Comparison of ENCODE assay signal across 20 mouse cellular contexts in the genomic region with DNA sequence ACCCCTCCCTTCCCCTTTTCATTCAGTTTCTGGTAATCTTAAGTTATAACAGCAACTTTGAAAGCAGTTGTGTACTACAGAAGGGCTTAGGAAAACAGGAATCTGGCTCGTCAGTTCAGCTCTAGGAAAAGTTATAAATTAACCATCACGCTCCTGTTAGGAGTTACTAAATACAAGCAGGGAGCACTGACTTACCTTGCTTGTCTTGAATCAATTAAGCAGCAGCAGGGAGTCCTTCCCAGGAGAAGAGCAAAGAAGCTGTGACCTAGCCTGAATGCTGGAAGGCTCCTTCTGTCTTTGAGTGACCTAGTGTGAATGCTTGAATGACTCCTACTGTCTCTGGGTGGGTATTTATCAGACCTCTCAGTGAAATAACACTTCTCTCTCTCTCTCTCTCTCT.
DNase-seq lines count a peak whose midpoint lies in the region; ATAC-seq and TF ChIP-seq lines count a peak whose summit lies in the region.
"Had no signal": no experiment of that assay in that cellular context is flagged by ENCODE, and none has a peak within 500 bp of the region (broad histone marks: within the 10 kb centered on the region; RNA-seq: fewer than 3 reads in every experiment).

No protein-coding gene starts in this region.

- no peak for ATAC-seq in kidney, embryonic 14.5 days (ENCODE audit: low FRiP score, low TSS enrichment)
- 0 out of 2 replicates have a peak, but pooled peaks have one; percentile 25 for ATAC-seq in midbrain, embryonic 16.5 days
- ATAC-seq in kidney, embryonic 16.5 days (ENCODE audit: low FRiP score, low TSS enrichment), result peak; percentile 84; the same call in 1 of the 2 replicates
- no peak for ATAC-seq in stomach, postnatal 0 days (ENCODE audit: low FRiP score, low TSS enrichment)
- ATAC-seq: midbrain, embryonic 13.5 days; Patski had no signal

- H3K9me3 ChIP-seq in kidney, embryonic 14.5 days (ENCODE audit: control insufficient read depth, low read length), result no peaks in the 10 kb centered on the region
- no peaks in the 10 kb centered on the region for H3K9me3 ChIP-seq in midbrain, embryonic 16.5 days (replicated peaks; ENCODE audit: control insufficient read depth, low read length, poor library complexity, severe bottlenecking)
- H3K9me3 ChIP-seq in midbrain, embryonic 10.5 days (replicated peaks), result no peaks in the 10 kb centered on the region
- H3K9me3 ChIP-seq in kidney, embryonic 16.5 days (ENCODE audit: low read length), result no peaks in the 10 kb centered on the region
- no peaks in the 10 kb centered on the region for H3K9me3 ChIP-seq in stomach, postnatal 0 days (ENCODE audit: control insufficient read depth, low read length)
- H3K9me3 ChIP-seq: embryonic facial prominence, embryonic 15.5 days; forebrain, embryonic 10.5 days; hindbrain, embryonic 12.5 days; midbrain, embryonic 13.5 days had no signal

- 16% methylated on average over 2 of the region's 2 CpGs for WGBS in kidney, embryonic 14.5 days
- 13% methylated on average over 2 of the region's 2 CpGs for WGBS in midbrain, embryonic 16.5 days
- WGBS in midbrain, embryonic 10.5 days, result 19% methylated on average over 2 of the region's 2 CpGs
- 19% methylated on average over 2 of the region's 2 CpGs for WGBS in kidney, embryonic 16.5 days
- 18% methylated on average over 2 of the region's 2 CpGs for WGBS in stomach, postnatal 0 days

- H3K4me1 ChIP-seq in kidney, embryonic 14.5 days (ENCODE audit: control insufficient read depth, insufficient read depth, low read length), result no peaks in the 10 kb centered on the region
- peaks cover 4% of the 10 kb centered on the region; the same call in 1 of the 2 replicates for H3K4me1 ChIP-seq in midbrain, embryonic 16.5 days (ENCODE audit: control insufficient read depth, insufficient read depth, low read length)
- peaks cover 13% of the 10 kb centered on the region for H3K4me1 ChIP-seq in midbrain, embryonic 10.5 days
- H3K4me1 ChIP-seq in kidney, embryonic 16.5 days (ENCODE audit: insufficient read depth, low read length), result no peaks in the 10 kb centered on the region
- no peaks in the 10 kb centered on the region for H3K4me1 ChIP-seq in stomach, postnatal 0 days (replicated peaks; ENCODE audit: control insufficient read depth, insufficient read depth)
- H3K4me1 ChIP-seq: embryonic facial prominence, embryonic 15.5 days; hindbrain, embryonic 12.5 days had no signal

- DNase-seq in kidney, adult 11 months, result peak; percentile 6
- DNase-seq in midbrain, embryonic 10.5 days (ENCODE audit: low spot score), result no peak
- no peak for DNase-seq in stomach, postnatal 0 days (ENCODE audit: low spot score)
- no peak for DNase-seq in gastrocnemius, adult 18-20 months (ENCODE audit: low spot score)
- no peak for DNase-seq in lung, adult 18-20 months
- DNase-seq: cerebellum, adult 9-11 months; gastrocnemius, postnatal 25 days; left cerebral cortex, postnatal 4 days; lung, postnatal 4 days; spleen, adult 18-20 months; thymus, postnatal 14 days had no signal

- no peak overlapping the region for H3K9ac ChIP-seq in kidney, embryonic 14.5 days (ENCODE audit: low read depth, low read length)
- no peak overlapping the region for H3K9ac ChIP-seq in midbrain, embryonic 16.5 days (ENCODE audit: low read depth, low read length)
- H3K9ac ChIP-seq in kidney, embryonic 16.5 days (replicated peaks; ENCODE audit: low read length), result no peak overlapping the region
- H3K9ac ChIP-seq in stomach, postnatal 0 days (ENCODE audit: low read length), result no peak overlapping the region
- H3K9ac ChIP-seq: embryonic facial prominence, embryonic 15.5 days; hindbrain, embryonic 12.5 days; liver, embryonic 14.5 days; midbrain, embryonic 13.5 days had no signal

- TF ChIP-seq CTCF in stomach, postnatal 0 days (IDR thresholded peaks at IDR 0.05; ENCODE audit: low read depth), result no peak

- no peaks in the 10 kb centered on the region for H3K27me3 ChIP-seq in kidney, embryonic 14.5 days (ENCODE audit: control insufficient read depth, insufficient read depth, low read length)
- H3K27me3 ChIP-seq in midbrain, embryonic 16.5 days (ENCODE audit: control insufficient read depth, insufficient read depth, low read depth, low read length), result no peaks in the 10 kb centered on the region
- no peaks in the 10 kb centered on the region for H3K27me3 ChIP-seq in midbrain, embryonic 10.5 days (ENCODE audit: low read depth, poor library complexity, severe bottlenecking)
- no peaks in the 10 kb centered on the region for H3K27me3 ChIP-seq in kidney, embryonic 16.5 days (ENCODE audit: insufficient read depth, low read length)
- no peaks in the 10 kb centered on the region for H3K27me3 ChIP-seq in stomach, postnatal 0 days (ENCODE audit: control insufficient read depth, insufficient read depth, low read length)
- H3K27me3 ChIP-seq: embryonic facial prominence, embryonic 15.5 days; hindbrain, embryonic 12.5 days; midbrain, embryonic 13.5 days had no signal

- H3K4me2 ChIP-seq in kidney, embryonic 14.5 days (replicated peaks; ENCODE audit: low read depth, low read length), result no peak overlapping the region
- H3K4me2 ChIP-seq in midbrain, embryonic 16.5 days (ENCODE audit: low read length), result no peak overlapping the region
- H3K4me2 ChIP-seq in kidney, embryonic 16.5 days (replicated peaks; ENCODE audit: low read depth, low read length), result 0 out of 2 replicates have a peak overlapping the region, but pooled peaks have one; percentile 18
- peak overlapping the region; percentile 23 for H3K4me2 ChIP-seq in stomach, postnatal 0 days (replicated peaks; ENCODE audit: low read depth)
- H3K4me2 ChIP-seq: embryonic facial prominence, embryonic 15.5 days; hindbrain, embryonic 12.5 days; midbrain, embryonic 13.5 days had no signal

- H3K27ac ChIP-seq in kidney, embryonic 14.5 days (ENCODE audit: low read depth, low read length), result no peak overlapping the region
- no peak overlapping the region for H3K27ac ChIP-seq in midbrain, embryonic 16.5 days (ENCODE audit: low read length)
- H3K27ac ChIP-seq in midbrain, embryonic 10.5 days (replicated peaks), result no peak overlapping the region
- H3K27ac ChIP-seq in kidney, embryonic 16.5 days (ENCODE audit: low read length), result no peak overlapping the region
- peak overlapping the region; percentile 56; the same call in 1 of the 2 replicates for H3K27ac ChIP-seq in stomach, postnatal 0 days (replicated peaks)
- H3K27ac ChIP-seq: embryonic facial prominence, embryonic 15.5 days; forebrain, embryonic 10.5 days; hindbrain, embryonic 12.5 days; liver, embryonic 14.5 days; midbrain, embryonic 13.5 days had no signal

- H3K36me3 ChIP-seq in kidney, embryonic 14.5 days (ENCODE audit: control insufficient read depth, insufficient read depth, low read length), result no peaks in the 10 kb centered on the region
- H3K36me3 ChIP-seq in midbrain, embryonic 16.5 days (ENCODE audit: control insufficient read depth, insufficient read depth, low read length), result no peaks in the 10 kb centered on the region
- no peaks in the 10 kb centered on the region for H3K36me3 ChIP-seq in midbrain, embryonic 10.5 days
- H3K36me3 ChIP-seq in kidney, embryonic 16.5 days (ENCODE audit: insufficient read depth, low read length), result no peaks in the 10 kb centered on the region
- H3K36me3 ChIP-seq in stomach, postnatal 0 days (ENCODE audit: control insufficient read depth, insufficient read depth, low read length), result no peaks in the 10 kb centered on the region
- H3K36me3 ChIP-seq: embryonic facial prominence, embryonic 15.5 days; forebrain, embryonic 10.5 days; hindbrain, embryonic 12.5 days; midbrain, embryonic 13.5 days had no signal

- no peak overlapping the region for H3K4me3 ChIP-seq in kidney, embryonic 14.5 days (ENCODE audit: low read length)
- no peak overlapping the region for H3K4me3 ChIP-seq in midbrain, embryonic 16.5 days (ENCODE audit: low read depth, low read length)
- no peak overlapping the region for H3K4me3 ChIP-seq in midbrain, embryonic 10.5 days
- no peak overlapping the region for H3K4me3 ChIP-seq in kidney, embryonic 16.5 days (ENCODE audit: low read length)
- 0 out of 2 replicates have a peak overlapping the region, but pooled peaks have one; percentile 12 for H3K4me3 ChIP-seq in stomach, postnatal 0 days (ENCODE audit: low read depth, low read length)
- H3K4me3 ChIP-seq: embryonic facial prominence, embryonic 15.5 days; forebrain, embryonic 10.5 days; hindbrain, embryonic 12.5 days; midbrain, embryonic 13.5 days had no signal

- no peak for TF ChIP-seq EP300 in stomach, postnatal 0 days (optimal IDR thresholded peaks at IDR 0.05)

Comparison
In these comparisons a context has a peak if more than half of its experiments do, and no peak if none do; other contexts are left out.
1. ATAC-seq: peak in midbrain, embryonic 16.5 days (single experiment) and kidney, embryonic 16.5 days (single experiment); none in kidney, embryonic 14.5 days (single experiment) and stomach, postnatal 0 days (single experiment).
2. H3K4me2 ChIP-seq: peak in kidney, embryonic 16.5 days (single experiment) and stomach, postnatal 0 days (single experiment); none in kidney, embryonic 14.5 days (single experiment) and midbrain, embryonic 16.5 days (single experiment).